Mouse (Mus musculus) cerebellum, adult 2 months (tissue): ENCODE data around the gene Ckb.

Source experiments
- CTCF ChIP-seq: fragments of 200-500 bp; IDR thresholded peaks from 2 replicates; pipeline ENCODE4 v1.5.1; 2011; ENCODE audit warnings: low read depth, mild to moderate bottlenecking, control low read depth, low read length, moderate library complexity, borderline replicate concordance; ENCODE audit not compliant: insufficient read depth
- POLR2A ChIP-seq: fragments of 200-500 bp; IDR thresholded peaks from 2 replicates; pipeline ENCODE4 v1.6.1; 2011; ENCODE audit warnings: low read length, control low read depth, borderline replicate concordance; ENCODE audit not compliant: insufficient read depth

GRCm38 (mm10) chr12:111694271-111694781 lies 22.2 kb upstream of the Ckb start:
- TF ChIP-seq CTCF (no peak), POLR2A (no peak)
